Mouse (Mus musculus) induced T-regulatory cell, adult 2 months (primary cell): ENCODE results near the gene Gm43191.
"Not testable (repeated sequence)": the region's sequence is repeated elsewhere in the genome, so short reads cannot be mapped to it uniquely, and the experiment has no call there.

Experiments
- DNase-seq: peaks from one replicate; pipeline ENCODE4 v3.0.0-alpha.2; 2012; ENCODE audit warnings: low read depth

The Gm43191 gene

DNA sequence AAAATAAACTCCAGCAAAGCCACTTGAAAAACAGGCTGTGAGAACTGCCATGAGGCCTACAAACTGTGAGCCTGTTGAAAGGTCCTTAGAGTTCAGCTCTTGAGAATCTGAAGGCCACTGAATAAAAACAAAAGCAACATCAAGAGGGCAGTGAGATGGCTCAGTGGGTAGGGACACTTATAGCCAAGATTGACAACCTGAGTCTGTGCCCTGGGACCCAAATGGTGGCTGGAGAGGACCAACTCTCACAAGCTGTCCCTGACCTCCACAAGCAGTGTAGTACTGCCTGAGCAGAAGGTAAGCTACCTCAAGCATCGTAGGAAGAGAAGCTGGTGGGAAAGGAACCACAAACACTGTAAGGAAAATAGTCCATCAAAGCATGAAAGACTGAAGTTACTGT is at the start of gene Gm43191:
TSS of gene Gm43191 (minus strand) at position 101 of the 400 bp plus-strand sequence.
- DNase-seq: no peak

GRCm38 (mm10) chr3:116729483-116730174 is 48.6 kb upstream of the Gm43191 start:
- DNase-seq: no peak

DNA sequence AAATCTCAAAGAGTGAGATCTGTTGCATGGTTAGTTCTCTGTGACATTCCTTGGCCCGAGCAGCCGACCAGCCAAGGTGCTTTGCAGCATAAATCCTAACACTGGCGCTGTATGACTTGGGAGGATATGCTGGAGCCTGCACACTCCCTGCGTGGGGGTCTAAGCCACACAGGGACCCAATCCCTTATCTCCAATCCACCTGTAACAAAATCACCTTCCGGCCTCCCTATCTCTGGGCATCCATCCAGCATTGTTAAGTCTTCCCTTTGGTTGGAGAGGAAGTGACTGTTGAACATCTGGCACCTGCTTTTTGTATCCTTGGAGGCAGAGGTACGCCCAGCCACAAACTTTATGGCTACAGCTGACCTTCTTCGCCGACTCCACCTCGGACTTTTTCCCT is 45.7 kb upstream of the Gm43191 start:
- no peak for DNase-seq

DNA sequence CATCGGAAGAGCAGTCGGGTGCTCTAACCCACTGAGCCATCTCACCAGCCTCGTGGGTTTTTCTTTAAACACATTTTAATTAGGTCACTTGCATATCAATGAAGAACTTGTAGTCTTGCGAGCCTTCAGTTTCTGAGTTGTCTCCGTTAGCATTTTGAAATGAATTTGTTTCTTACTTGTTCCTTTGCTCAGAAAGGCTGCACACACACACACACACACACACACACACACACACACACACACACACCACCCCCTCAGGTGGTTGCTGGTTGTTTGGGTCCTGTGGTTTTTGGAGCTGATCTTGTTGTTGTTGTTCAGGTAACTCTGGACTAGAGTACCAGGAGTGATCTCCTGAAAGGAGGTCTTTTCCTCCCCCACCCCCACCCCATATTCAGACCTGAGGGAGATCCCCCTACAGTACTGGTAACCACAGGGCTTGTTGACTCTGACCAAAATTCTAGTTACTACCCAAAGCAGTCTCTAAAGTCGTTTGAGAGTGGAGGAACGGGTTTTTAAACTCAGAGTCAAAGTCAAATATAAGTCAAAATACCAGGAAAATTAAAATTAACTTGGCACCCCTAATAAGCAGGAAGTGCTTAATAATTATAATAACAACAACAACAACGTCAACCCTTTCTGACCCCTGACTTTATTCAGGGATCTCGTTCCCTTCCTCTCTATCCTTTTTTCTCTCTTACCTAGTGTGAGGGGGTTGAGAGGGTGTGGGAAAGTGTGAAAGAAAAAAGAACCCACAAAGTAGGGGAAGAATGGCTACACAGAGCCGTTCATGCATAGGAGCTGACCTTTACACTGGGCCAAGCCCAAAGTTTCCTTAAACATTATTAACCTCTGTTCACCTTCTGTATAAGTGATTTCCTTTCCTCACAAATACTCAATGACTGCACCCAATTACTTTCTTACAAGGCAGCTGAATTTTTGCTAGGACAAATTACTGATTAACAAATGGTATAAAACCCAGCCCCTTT is 42.7 kb upstream of the Gm43191 start:
- no peak for DNase-seq

- DNase-seq: no peak
Observed at GRCm38 (mm10) chr3:116722980-116723379, 41.9 kb upstream of the Gm43191 start.

- DNase-seq: no peak
Observed at GRCm38 (mm10) chr3:116718951-116719350, 37.9 kb upstream of the Gm43191 start.

DNA sequence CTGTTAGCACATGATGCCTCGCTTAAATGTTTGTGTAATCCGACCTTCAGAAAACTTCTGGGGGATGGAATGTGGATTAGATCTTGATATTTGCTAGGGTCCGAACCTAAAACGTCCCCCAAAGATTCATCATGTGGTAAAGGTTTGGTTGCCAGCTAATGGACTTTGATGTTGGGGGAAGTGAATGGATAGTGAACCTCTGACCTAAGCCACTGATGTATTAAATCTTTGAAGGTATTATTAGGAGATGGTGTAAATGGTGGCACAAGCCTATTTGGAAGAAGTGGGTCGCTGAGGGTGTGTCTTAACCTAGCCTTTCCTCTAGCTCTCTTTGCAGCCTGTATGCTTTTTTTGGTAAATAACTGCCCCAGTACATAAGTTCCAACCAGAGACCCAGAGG is 32.0 kb upstream of the Gm43191 start:
- DNase-seq: peak; percentile 25

DNA sequence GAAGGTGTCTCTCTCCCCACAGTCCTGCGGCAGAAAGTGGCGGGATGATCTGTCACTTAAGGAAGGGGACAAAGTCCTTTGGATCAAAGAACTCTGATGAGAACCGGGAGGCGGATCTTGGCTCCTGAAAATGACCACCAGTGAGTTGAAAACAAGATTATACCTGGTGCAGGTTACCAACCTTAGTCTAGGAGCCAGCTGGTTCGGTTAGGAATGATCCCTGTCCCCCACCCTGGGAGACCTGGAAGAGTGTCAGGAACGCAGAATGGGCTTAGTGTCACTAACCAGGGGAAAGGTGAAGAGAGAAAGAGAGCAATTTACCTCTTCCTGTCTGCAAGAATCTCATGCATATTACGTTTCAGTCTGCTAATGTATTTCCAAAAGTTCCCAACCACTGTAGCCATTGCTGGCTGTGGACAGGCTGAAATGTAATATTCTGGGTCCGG is 31.4 kb upstream of the Gm43191 start, which contains the start of gene Slc35a3:
TSS of gene Slc35a3 (minus strand) at position 396 of the 446 bp plus-strand sequence.
- DNase-seq: no peak

DNA sequence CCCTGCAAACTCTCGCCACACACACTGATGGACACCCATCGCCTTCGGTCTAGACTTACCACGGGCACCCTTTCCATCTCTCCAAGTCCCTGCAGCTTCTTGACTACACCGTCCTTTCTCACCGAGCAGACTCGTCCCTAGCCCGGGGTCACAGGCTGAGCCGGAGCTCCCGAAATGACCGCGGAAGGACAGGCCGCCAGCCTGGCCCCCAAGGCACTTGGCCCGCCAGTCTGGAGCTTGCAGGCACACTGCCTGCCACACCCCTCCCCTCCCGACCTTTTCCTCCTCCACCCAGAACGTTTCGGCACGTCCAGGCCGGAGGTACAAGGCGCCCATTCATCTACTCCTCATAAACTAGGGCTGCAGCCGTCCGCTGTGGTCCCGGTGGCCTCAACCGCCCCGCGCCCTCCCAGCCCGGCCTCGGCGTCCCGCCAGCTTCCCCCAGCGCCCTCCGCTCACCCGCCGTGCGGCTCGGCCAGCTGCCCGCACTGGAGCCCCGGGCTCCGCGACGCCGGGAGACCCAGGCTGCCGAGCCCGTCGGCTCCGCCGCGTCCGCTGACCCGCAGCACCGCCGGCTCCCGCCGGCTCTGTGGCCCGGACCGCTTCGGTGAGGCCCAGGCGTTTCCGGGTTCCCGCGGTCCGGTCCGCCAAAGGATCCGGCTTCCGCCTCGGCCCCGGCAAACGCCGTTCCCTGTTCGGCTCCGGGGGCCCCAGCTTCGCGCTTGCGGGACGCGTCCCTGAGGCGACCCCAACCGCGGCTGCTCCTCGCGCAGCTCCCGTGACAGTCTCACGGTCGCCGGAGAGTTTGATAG is 30.8 kb upstream of the Gm43191 start:
- DNase-seq: peak; percentile 77

- DNase-seq: no peak
Observed at GRCm38 (mm10) chr3:116710941-116711340, 29.9 kb upstream of the Gm43191 start.

DNA sequence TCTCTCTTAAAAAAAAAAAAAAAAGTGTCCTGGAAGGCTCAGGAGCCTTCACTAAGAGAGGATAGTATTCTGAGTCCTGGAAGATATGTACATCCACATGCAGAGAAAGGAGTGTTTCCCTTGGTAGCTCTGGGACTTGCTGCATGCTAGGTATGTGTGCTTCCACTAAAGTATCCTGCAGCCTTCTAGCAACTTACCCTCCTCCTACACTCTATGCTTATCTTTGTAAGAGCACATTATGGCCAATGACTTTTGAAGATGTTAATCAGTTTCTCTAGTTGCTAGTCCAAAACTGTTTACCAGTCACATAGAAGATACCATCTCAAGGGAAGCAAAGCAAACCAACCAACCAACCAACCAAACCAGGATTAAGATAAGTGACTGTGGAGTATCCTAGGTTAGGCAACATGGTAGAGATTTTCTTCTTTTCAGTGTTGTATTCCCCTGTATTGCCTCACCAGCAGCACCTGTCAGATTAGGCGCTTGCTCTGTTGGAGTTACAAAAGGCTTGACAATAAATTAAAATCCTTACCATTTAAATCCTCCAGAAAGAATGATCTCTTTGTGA is 24.7 kb upstream of the Gm43191 start:
- DNase-seq: no peak

- no peak for DNase-seq
Observed at GRCm38 (mm10) chr3:116703835-116704234, 22.8 kb upstream of the Gm43191 start.

DNA sequence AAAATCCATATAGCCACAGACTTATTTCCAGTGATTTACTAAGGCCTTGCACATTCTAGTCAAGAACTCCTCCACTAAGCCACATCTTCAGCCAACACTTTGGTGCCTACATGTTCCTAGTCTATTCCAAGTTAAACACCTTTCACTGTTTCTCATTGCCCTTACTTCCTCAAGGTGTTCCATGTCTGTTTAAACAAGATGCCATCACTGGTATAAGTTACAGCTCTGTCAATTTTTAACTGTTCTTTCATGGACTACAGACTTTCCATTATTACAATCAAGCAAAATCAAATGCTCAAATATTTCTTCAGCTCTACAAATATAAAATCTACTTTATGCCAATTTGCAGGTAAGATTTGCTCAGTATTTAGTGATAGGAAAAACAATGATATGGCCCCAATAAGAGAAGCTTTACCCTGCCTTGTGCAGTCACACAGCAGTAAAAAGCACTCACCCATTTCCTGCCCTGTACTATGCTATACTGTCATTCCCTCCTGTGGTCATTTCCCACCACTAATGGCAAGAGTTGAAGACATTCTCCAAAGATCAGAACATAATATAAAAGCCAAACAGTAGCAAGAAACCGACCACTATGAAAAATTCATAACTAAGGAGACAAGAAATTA is 21.7 kb upstream of the Gm43191 start:
- DNase-seq: no peak

GRCm38 (mm10) chr3:116701601-116702000 is 20.5 kb upstream of the Gm43191 start:
- DNase-seq: no peak

DNA sequence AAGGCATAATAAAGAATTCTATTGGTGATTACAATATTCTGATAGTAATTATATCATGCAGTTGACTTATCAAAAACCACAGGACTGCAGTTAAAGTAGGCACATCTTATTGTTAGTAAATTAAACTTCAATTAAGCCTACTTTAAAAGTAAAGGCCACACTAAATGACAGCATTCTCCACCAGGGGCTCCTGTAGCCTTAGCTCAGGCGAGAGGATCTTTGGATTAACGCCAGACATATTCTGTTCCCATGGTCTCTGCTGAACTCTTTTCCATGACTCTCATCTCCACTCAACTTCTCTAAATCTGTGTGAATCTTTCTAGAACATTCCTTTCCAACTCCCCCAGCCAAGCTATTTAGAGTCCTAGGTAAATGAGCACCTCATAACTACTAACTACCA is 17.7 kb upstream of the Gm43191 start:
- DNase-seq: no peak

GRCm38 (mm10) chr3:116695666-116695985 is 14.6 kb upstream of the Gm43191 start:
- no peak for DNase-seq

GRCm38 (mm10) chr3:116694955-116695665 is 14.1 kb upstream of the Gm43191 start:
- no peak for DNase-seq

DNA sequence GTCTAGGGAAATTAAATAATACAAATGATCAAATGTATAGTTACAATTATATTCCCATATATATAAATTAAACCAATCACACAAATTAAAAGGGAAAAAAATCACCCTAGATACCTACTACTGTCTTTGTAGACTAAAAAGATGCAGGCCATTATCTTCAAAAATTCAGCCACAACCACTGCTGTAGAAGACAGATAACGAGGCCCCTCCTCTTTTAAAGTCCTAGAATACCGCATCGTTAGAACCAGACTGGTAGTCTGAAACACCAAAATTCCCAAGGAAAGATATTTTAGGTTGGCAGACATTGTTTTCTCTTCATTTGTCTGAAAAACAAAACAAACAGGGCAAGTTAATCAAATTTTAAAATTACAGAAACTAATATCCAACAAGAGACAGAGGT is 13.3 kb upstream of the Gm43191 start:
- no peak for DNase-seq

DNA sequence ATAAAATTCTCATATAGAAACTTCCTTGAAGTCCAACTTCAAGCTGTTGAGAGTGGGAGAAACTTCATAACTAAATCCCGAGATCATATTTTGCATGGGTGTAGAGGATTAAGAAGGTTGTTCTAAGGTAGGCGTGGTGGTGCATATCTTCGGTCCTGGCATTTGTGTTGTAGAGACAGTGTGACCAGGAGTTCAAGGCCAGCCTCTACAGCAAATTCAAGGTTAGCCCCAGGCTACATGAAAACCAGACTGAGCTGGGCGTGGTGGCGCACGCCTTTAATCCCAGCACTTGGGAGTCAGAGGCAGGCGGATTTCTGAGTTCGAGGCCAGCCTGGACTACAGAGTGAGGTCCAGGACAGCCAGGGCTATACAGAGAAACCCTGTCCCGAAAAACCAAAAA is 16.8 kb downstream of the Gm43191 start:
- DNase-seq: not testable (repeated sequence)

GRCm38 (mm10) chr3:116662463-116662863 is 18.6 kb downstream of the Gm43191 start, which contains the start of gene Mfsd14a:
Gene Mfsd14a, minus strand, starts transcription at chr3:116662677.
- peak; percentile 97 for DNase-seq
